Mouse (Mus musculus) embryonic fibroblast, embryonic 13.5 days (primary cell): ENCODE data around the gene Gm20388. TPM values are rescaled to one million over a fixed set of nuclear protein-coding genes. Genes with fewer than 3 reads are reported as not detected.
A peak's percentile ranks its signal among the peaks of the same experiment; 100 is the strongest.

Experiments
- H3K27ac ChIP-seq: 2 replicates; pipeline ENCODE4 v1.5.1; 2012; ENCODE audit warnings: low read length, control low read depth, inconsistent platforms; ENCODE audit not compliant: insufficient read depth
- H3K4me1 ChIP-seq: 2 replicates; pipeline ENCODE4 v1.6.1; 2011; ENCODE audit warnings: low read length; ENCODE audit not compliant: control insufficient read depth, insufficient read depth
- H3K4me3 ChIP-seq: 2 replicates; pipeline ENCODE4 v1.5.1; 2011; ENCODE audit warnings: mild to moderate bottlenecking, control low read depth, low read length; ENCODE audit not compliant: insufficient read depth
- CTCF ChIP-seq: IDR thresholded peaks from 2 replicates; pipeline ENCODE4 v1.5.1; 2011; ENCODE audit warnings: mild to moderate bottlenecking, control low read depth, low read length, moderate library complexity, borderline replicate concordance; ENCODE audit not compliant: insufficient read depth
- POLR2A ChIP-seq: IDR thresholded peaks from 2 replicates; pipeline ENCODE4 v1.6.1; 2011; ENCODE audit warnings: low read depth, mild to moderate bottlenecking, control low read depth, low read length, moderate library complexity
- polyA plus RNA-seq: library from polyadenylated mRNA; stranded (reverse); fragments of >200 nt; gene quantifications from 2 replicates; pipeline ENCODE4 v1.2.4, GENCODE M21; 2011; ENCODE audit warnings: low read depth; ENCODE audit not compliant: missing spikeins, insufficient read length

The Gm20388 gene
- polyA plus RNA-seq, 1 experiment: 82.8 TPM

DNA sequence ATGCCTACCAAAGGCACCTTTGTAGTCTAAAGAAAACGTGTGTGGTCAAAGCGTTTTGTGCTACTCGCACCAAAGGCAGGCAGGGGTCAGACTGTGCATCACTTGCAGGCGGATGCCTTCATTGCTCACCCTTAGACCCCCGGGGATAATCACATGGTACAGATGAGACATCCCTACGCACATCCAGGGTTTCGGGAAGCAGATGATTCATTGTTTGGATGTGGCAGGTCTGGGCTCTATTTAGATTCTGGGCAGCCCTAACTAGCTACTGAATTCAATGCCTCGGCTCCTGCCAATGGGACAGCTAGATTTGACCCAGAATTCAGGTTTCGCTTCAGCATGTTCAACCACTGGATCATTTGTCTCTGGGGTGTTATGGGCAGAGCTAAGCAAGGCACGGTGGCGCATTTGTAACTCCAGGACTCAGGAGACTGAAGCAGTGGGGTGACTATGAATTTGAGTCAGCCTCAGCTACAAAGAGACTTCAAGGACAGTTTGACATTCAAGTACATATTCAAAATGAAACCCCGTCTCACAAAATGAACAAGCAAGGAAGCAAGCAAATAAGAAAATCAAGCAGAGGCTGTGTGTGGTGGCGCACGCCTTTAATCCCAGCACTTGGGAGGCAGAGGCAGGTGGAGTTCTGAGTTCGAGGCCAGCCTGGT lies 2448.6 kb downstream of the Gm20388 start:
- Histone ChIP-seq H3K4me3 (no peak overlapping the region), H3K4me1 (peaks cover 19% of the 10 kb centered on the region), H3K27ac (peak overlapping the region; percentile 36; the same call in 1 of the 2 replicates)
- TF ChIP-seq POLR2A: no peak
- no peak for TF ChIP-seq CTCF

DNA sequence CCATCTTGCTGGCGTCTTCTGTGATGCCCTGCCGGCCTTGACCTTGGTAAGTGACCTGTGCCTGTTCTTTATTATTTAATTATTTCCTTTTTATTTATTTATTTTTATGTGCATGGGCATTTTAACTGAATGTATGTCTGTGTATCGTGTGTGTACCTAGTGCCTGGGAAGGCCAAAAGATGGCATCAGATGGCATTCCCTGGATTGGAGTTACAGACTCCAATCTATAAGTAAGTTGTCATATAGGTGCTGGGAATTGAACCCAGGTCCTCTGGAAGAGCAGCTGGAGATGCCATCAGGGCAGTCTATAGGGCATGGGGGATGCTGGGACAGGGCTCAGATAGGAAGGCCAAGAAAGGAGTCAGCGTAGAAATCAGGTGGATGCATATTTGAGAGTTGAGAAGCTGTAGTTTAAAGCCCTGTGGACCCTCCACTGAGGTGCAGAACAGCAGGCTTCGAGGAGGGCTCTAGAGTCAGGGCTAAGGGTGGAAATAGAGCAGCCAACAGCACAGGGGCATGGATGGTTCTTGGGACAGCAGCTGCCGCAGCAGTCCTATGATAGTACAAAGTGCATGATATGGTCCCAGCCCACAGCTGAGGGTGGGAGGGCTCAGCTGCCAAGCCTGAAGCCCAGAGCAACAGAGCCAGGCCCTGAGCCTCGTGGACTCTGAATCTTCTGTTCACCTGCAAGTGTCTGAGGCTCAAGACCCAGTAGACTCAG lies 2450.2 kb downstream of the Gm20388 start, which contains the start of gene Trhr2:
Gene Trhr2, minus strand, starts transcription at position 51 of the 721 bp plus-strand sequence.
- TF ChIP-seq POLR2A (no peak), CTCF (no peak)
- Histone ChIP-seq H3K4me3 (no peak within 1 kb of the TSS), H3K4me1 (peaks cover 19% of the 10 kb centered on the region), H3K27ac (peak within 1 kb of the TSS; percentile 36; the same call in 1 of the 2 replicates)

DNA sequence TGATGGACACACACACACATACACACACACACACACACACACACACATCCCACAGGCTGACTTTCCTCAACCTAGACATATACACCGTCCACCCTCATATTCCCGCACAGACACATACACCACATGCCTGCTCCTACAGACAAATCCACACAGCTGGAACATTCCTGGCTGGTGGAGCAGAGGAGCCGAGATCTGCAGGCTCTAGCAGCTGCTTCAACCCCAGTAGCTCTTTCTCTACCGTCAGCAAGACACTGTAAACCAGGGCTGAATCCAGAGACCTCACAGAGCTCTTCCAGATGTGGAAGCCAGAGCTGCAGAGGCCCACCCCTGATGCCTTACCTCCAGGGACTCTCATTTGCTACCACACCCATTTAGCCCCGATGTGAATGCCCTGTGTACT lies 2451.6 kb downstream of the Gm20388 start:
- H3K27ac ChIP-seq: no peak overlapping the region
- TF ChIP-seq CTCF: no peak
- no peak for TF ChIP-seq POLR2A
- H3K4me1 ChIP-seq: peaks cover 9% of the 10 kb centered on the region
- H3K4me3 ChIP-seq: no peak overlapping the region

DNA sequence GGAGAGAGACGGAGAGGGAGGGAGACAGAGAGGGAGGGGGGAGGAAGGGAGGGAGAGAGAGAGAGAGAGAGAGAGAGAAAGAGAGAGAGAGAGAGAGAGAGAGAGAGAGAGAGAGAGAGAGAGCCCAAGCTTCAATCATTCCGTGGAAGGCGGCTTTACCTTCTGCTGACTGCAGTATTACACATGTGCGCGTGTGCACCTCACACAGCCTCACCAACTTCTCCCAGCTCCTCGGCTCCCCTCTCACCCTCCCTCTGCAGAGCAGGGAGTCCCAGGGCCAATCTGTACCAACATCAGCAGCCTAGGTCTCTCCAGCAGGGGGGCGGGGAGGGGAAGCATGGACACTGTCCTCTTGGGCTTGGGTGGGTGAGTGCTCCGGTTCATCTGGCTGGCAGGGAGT lies 2452.3 kb downstream of the Gm20388 start:
- Histone ChIP-seq H3K4me1 (peaks cover 9% of the 10 kb centered on the region), H3K27ac (no peak overlapping the region), H3K4me3 (no peak overlapping the region)
- TF ChIP-seq CTCF (no peak), POLR2A (no peak)

DNA sequence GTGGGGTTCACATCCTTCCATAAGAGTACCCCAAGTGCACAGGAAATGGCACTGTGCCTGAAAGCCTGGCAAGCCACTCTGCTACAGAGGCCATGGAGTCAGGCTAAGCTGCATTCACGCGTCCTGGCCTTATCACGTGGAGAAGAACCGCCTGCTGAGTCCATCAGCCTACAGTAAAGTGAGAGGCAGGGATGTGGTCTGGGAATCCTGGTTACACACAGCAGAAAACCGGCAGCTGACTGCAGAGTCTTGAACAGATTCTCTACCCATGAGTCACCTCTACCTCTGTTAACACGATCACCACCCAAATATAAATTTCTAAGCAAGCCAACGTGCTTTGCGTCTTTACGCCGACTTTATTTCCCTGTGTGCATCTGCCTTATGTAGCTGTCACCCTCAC lies 2457.9 kb downstream of the Gm20388 start:
- Histone ChIP-seq H3K4me3 (no peak overlapping the region), H3K27ac (no peak overlapping the region)

DNA sequence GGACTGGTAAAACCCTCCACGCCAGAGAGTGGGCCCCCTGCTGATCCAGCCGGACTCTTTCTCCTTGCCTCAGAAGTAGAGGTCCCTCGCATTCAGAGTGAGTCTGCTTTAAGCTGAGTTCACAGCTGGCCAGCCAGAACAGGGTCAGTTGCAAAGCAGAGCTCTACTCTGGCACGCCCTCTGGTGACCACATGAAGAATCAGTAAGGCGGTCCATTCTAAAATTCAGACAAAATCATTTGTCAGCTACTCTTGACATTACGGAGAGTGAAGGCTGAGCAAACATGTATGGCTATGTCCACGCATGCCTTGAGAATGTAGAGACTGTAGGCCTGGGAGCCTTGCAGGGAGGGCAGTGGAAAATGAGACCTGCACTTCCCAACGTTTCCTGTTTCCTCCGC lies 2459.0 kb downstream of the Gm20388 start:
- peak overlapping the region; percentile 13; the same call in 1 of the 2 replicates for H3K27ac ChIP-seq
- no peak overlapping the region for H3K4me3 ChIP-seq
- TF ChIP-seq CTCF (peak; percentile 67; the same call in 1 of the 2 replicates), POLR2A (no peak)

More for the DNA sequence above, 2457.9 kb downstream of the Gm20388 start:
- peaks cover 10% of the 10 kb centered on the region for H3K4me1 ChIP-seq
- TF ChIP-seq POLR2A: no peak
- TF ChIP-seq CTCF: no peak

DNA sequence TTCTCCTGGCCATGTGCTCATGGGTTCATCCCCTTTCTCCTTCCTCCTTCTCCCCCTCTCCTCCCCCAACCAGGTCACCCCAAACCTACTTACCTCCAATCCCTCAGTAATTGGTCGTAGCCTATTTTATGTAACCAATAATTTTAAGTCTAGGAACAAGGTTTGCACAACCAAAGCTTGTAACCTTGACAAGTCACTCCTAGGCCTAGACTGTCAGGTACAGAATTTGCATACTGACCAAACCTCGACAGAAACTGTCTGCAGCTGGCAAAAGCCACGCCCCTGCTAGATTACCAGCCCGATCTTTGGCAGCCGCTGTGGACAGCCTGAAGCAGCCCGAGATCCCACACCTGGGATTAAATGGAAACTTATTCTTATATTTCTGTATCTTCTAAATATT lies 2461.1 kb downstream of the Gm20388 start:
- Histone ChIP-seq H3K27ac (no peak overlapping the region), H3K4me3 (no peak overlapping the region), H3K4me1 (peaks cover 10% of the 10 kb centered on the region)
- TF ChIP-seq POLR2A (no peak), CTCF (no peak)

More for the DNA sequence above, 2459.0 kb downstream of the Gm20388 start:
- H3K4me1 ChIP-seq: peaks cover 10% of the 10 kb centered on the region

DNA sequence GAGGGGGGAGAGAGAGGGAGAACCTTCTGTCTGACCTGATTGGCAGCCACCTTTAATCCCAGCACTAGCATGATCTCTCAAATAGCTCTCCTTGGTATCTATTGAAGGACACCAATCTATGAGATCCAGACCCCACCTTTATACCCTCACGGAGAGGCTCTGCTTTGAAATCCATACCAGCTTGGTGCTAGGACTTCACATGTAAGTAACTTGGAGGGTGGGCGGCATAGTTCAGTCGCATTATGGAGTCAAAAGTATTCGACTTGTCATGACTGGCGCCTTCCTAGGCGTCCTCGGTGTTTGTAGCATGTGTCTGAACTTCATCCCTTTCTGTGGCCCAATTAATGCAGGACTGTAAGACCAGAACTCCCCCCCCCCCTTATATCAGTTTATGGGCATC lies 2464.7 kb downstream of the Gm20388 start:
- no peak overlapping the region for H3K27ac ChIP-seq
- peak overlapping the region; percentile 56; the same call in 1 of the 2 replicates for H3K4me3 ChIP-seq
- TF ChIP-seq POLR2A (no peak), CTCF (no peak)
- H3K4me1 ChIP-seq: peaks cover 8% of the 10 kb centered on the region

DNA sequence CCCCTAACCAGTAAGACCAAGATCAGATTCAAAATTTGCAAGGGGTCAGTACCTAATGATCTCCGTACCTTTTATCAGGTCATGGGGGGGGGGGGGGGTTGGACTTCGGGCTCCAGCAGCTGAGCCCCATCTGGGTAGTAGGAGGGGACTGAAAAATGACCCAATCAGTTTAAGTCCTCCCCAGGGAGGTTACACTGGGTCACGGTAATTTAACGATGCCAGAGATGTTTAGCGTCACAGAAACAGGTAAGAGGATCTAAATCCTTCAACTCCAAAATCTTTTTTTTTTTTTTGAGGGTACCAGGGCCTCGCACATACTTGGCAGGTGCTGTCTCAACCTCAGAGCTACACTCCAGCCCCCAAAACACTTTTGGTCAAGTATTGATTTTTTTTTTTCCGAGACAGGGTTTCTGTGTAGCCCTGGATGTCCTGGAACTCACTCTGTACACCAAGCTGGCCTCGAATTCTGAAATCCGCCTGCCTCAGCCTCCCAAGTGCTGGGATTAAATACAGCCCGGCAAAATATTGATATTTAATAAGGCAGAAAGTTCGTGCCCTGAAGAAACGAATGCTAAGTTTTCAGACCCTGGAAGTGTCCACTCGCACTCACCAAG lies 2465.2 kb downstream of the Gm20388 start:
- no peak for TF ChIP-seq CTCF
- Histone ChIP-seq H3K4me1 (peaks cover 8% of the 10 kb centered on the region), H3K4me3 (peak overlapping the region; percentile 56), H3K27ac (peak overlapping the region; percentile 68; the same call in 1 of the 2 replicates)
